Mouse (Mus musculus) granulocyte monocyte progenitor cell, adult 5-6 weeks (primary cell): ENCODE measurements around the gene Cd300ld5. TPM values are rescaled to one million over a fixed set of nuclear protein-coding genes. Genes with fewer than 3 reads are reported as not detected.
"Not testable (repeated sequence)": the region's sequence is repeated elsewhere in the genome, so short reads cannot be mapped to it uniquely, and the experiment has no call there.

ENCODE experiments used
- ATAC-seq: replicated peaks from 2 replicates; pipeline ENCODE4 v1.8.0; 2016; ENCODE audit warnings: mild to moderate bottlenecking, moderate TSS enrichment, inconsistent platforms; ENCODE audit not compliant: poor library complexity, severe bottlenecking
- total RNA-seq, 2 experiments: library from RNA; stranded (forward) in 1 of 2; stranded (reverse) in 1 of 2; fragments of 200-712, 200-1000 nt in 1 of 2; fragments of >200 nt in 1 of 2; fragmentation: Nextera tagmentation in 1 of 2; gene quantifications; 2 replicates each; pipeline ENCODE4 v1.2.3; 2014 to 2017

Gene Cd300ld5
- total RNA-seq (2014; fragmentation: Nextera tagmentation) = not detected in 2 replicates
- not detected in 2 replicates for total RNA-seq (2017)

- ATAC-seq = not testable (repeated sequence)
These were observed at the start of gene Cd300ld5 for GRCm38 (mm10) chr11:115037669-115038068. Cd300ld5 (minus strand) TSS chr11:115037769.

GRCm38 (mm10) chr11:115086213-115086612 is 48.6 kb upstream of the Cd300ld5 start:
- ATAC-seq = no peak

- ATAC-seq = no peak
These were observed 47.5 kb upstream of the Cd300ld5 start for GRCm38 (mm10) chr11:115085064-115085463.

GRCm38 (mm10) chr11:115084595-115084994 is 47.0 kb upstream of the Cd300ld5 start:
- no peak for ATAC-seq

- peak; percentile 83 for ATAC-seq
These were observed 46.0 kb upstream of the Cd300ld5 start for GRCm38 (mm10) chr11:115083376-115084139.

GRCm38 (mm10) chr11:115082196-115082595 is 44.6 kb upstream of the Cd300ld5 start:
- ATAC-seq = no peak

- no peak for ATAC-seq
These were observed 43.8 kb upstream of the Cd300ld5 start for GRCm38 (mm10) chr11:115081373-115081772.

- ATAC-seq = peak; percentile 68
These were observed 43.3 kb upstream of the Cd300ld5 start for GRCm38 (mm10) chr11:115080886-115081285.

- ATAC-seq = no peak
These were observed 41.1 kb upstream of the Cd300ld5 start for GRCm38 (mm10) chr11:115078680-115079079.

GRCm38 (mm10) chr11:115077436-115077835 is 39.9 kb upstream of the Cd300ld5 start:
- no peak for ATAC-seq

- ATAC-seq = no peak
These were observed 38.3 kb upstream of the Cd300ld5 start for GRCm38 (mm10) chr11:115075859-115076258.

GRCm38 (mm10) chr11:115075407-115075806 is 37.8 kb upstream of the Cd300ld5 start:
- no peak for ATAC-seq

- no peak for ATAC-seq
These were observed 35.4 kb upstream of the Cd300ld5 start for GRCm38 (mm10) chr11:115073002-115073401.

GRCm38 (mm10) chr11:115071631-115072294 is 34.2 kb upstream of the Cd300ld5 start:
- ATAC-seq = peak; percentile 69

GRCm38 (mm10) chr11:115071015-115071551 is 33.5 kb upstream of the Cd300ld5 start:
- ATAC-seq = no peak

GRCm38 (mm10) chr11:115066768-115067167 is 29.2 kb upstream of the Cd300ld5 start:
- peak; percentile 71 for ATAC-seq

- peak; percentile 25; the same call in 1 of the 2 replicates for ATAC-seq
These were observed 24.5 kb upstream of the Cd300ld5 start, which contains the start of gene Cd300e for GRCm38 (mm10) chr11:115062077-115062476. Cd300e (minus strand) TSS chr11:115062177.

GRCm38 (mm10) chr11:115059797-115060196 is 22.2 kb upstream of the Cd300ld5 start:
- ATAC-seq = peak; percentile 69

GRCm38 (mm10) chr11:115058701-115059100 is 21.1 kb upstream of the Cd300ld5 start:
- ATAC-seq = peak; percentile 52

GRCm38 (mm10) chr11:115054537-115054936 is 17.0 kb upstream of the Cd300ld5 start:
- no peak for ATAC-seq

GRCm38 (mm10) chr11:115052991-115053390 is 15.4 kb upstream of the Cd300ld5 start:
- no peak for ATAC-seq
